Mouse (Mus musculus) kidney, adult 18-20 months (tissue): Measurements from ENCODE around the gene Klkb1.
A peak's percentile ranks its signal among the peaks of the same experiment; 100 is the strongest.
"Not testable (repeated sequence)": the region's sequence is repeated elsewhere in the genome, so short reads cannot be mapped to it uniquely, and the experiment has no call there.

Experiments used
- DNase-seq: peaks from one replicate; pipeline ENCODE4 v3.0.0; 2021

Gene Klkb1

GRCm38 (mm10) chr8:45294687-45295086, at the start of gene Klkb1:
Gene Klkb1 (minus strand): TSS chr8:45294859.
- no peak for DNase-seq

- no peak for DNase-seq
These were observed 49.6 kb upstream of the Klkb1 start for GRCm38 (mm10) chr8:45344298-45344697.

DNA sequence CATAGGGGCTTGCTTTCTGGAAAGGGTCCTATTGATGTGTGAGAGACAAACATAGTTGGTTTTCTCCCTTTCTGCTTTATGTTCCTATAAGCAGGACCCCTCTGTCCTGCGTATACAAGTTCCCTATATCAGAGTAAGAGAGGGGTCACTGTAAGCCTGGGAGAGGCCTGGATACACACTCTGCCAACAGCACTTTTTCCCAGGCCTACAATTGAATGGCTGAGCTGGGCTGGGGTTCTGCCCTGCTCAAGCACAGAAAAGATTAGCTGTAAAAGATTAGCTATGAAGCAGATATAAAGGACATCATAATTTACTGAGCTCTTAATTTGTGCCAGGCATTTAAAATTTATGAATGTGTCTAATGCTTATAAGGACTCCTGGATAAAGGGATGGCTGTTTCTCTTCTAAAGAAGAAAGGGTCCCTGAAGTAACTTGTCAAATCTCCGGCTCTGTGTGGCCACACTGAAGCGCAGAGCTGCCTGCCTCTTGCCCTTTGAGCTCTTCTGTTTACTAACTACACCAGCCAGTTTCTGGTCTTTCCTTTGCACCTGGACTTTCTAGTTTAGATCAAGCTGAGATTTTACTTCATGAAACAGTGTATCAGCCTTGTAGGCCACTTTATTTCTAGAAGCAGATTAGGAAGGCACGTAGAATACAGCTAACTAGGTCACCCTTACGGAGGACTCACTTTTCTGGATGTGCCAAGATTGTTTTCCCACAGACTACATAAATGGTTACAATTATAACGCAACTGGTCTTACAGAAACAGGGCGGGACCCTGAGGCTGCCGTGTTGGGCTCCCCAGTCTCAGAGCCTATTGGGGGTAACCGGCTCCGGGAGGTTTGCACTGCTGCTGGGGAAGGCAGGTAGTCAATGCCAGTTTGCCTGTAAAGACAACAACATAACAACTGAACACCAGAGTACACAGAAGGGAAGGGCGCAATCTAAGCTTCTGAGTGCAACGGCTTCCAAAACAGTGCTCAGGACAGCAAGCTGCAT, 47.3 kb upstream of the Klkb1 start:
- no peak for DNase-seq

- DNase-seq = no peak
These were observed 38.8 kb upstream of the Klkb1 start for GRCm38 (mm10) chr8:45333493-45333892.

DNA sequence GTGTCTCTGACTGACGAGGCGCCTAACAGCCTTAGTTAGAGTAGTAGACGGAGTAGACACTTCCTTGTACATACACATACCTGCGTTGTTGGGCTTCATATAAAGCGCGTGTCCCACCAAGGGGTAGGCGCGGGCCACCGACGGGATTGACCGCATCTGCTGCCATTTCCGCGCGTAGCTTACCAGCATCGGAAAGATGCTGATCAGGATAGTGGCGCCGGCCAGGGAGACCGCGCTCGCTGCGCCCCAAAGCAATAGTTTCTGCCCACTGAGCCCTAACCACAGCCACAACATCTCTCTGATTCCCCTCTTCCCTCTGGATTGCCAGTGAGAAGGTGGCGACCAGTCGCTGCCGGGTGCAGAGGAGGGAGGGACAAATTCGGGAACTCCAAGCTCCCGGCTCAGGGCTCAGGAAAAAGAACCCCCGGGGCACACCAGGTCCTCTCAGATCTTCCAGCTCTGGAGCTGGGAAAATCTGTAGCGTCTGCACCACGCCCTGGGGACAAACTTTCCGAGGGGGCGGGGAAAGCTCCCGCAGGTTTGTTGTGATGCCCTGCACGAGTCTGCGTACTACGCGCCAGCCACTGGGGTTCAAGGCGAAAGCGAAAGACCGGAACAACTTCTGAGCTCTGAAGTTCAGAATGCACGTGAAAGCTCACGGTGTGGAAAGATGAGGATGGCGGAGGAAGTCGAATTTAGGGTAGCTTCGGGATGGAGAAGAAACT, 38.2 kb upstream of the Klkb1 start, which contains the start of gene Cyp4v3:
Cyp4v3 (minus strand) TSS at position 532 of the 725 bp plus-strand sequence.
- DNase-seq = peak; percentile 69

- DNase-seq = no peak
These were observed 36.2 kb upstream of the Klkb1 start for GRCm38 (mm10) chr8:45330856-45331255.

GRCm38 (mm10) chr8:45329206-45329980, 34.7 kb upstream of the Klkb1 start:
- DNase-seq = no peak

DNA sequence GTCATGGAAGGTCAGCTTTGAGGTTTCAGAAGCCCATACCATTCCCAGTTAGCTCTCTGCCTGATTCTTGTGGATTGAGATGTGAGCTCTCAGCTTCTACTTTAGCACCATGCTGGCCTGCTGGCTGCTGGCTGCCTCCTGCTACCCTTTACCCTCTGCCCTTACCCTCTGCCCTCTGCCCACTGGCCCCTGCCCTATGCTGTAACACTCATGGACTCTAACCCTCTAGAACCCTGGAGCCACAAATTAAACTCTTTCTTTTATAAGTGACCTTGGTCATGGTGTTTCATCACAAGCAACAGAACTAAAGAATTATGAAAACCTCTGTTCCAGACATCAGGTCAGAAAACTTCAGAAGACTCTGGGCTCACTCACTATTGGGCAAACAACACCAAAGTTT, 32.4 kb upstream of the Klkb1 start:
- DNase-seq = not testable (repeated sequence)

DNA sequence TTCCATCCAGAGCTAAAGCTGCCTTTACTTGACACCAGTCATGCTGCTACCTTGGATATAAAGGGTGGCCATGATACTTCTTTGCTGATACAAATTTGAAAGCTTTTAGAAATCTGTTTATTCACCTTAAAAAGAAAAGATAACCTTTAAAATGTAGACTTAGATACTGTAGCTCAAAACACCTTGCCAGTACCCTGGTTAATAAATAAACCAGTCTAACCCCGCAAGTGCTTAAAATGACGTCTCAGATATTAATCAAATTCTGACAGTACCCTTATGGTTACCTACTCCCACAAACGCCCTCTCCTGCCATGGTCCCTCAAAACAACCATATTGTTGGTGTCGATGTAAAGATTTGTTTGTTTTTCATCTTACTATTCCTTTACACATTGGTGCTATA, 29.5 kb upstream of the Klkb1 start:
- no peak for DNase-seq

- no peak for DNase-seq
These were observed 26.7 kb upstream of the Klkb1 start for GRCm38 (mm10) chr8:45321365-45321764.

- no peak for DNase-seq
These were observed 26.3 kb upstream of the Klkb1 start for GRCm38 (mm10) chr8:45320930-45321329.

GRCm38 (mm10) chr8:45310967-45311366, 16.3 kb upstream of the Klkb1 start:
- DNase-seq = no peak

DNA sequence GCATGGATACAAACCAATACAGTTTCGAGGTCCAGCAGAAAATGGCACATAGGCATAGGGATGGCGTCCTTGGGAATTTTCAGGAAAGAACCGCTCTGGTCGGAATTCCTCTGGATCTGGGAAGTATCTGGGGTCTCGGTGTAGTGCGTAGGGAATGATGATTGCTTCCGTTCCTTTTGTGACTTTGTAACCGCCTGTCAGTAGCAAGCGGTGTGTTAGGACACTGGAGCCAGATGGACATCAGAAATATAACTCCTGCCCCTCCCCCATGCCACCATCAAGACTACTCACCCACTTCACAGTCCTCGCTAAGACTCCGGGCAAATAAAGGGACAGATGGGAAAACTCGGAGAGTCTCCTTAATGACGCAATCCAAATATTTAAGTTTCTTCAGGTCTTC, 13.7 kb upstream of the Klkb1 start, which contains the start of gene Gm45753:
Gm45753 (minus strand) TSS at position 101 of the 400 bp plus-strand sequence.
- no peak for DNase-seq

DNA sequence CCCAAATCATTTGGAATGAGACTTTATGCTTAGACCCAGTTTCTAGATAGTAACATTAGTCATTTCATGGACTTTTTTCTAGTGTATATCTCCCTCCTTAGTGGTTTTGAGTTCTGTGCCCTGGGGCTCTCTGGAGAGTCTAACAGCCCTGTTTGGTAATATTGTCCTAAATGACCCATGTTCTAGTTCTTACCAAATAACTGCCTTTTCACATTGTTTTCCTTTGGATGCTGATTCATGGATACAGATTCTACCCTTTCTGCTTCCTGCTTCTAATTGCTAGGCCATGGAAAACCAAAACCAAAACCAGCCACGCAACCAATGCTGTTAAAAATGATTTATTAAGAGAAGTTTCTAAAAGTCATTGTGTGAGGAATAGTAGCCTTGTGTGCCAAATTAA, 10.8 kb upstream of the Klkb1 start:
- no peak for DNase-seq

GRCm38 (mm10) chr8:45304354-45304753, 9.7 kb upstream of the Klkb1 start:
- no peak for DNase-seq

DNA sequence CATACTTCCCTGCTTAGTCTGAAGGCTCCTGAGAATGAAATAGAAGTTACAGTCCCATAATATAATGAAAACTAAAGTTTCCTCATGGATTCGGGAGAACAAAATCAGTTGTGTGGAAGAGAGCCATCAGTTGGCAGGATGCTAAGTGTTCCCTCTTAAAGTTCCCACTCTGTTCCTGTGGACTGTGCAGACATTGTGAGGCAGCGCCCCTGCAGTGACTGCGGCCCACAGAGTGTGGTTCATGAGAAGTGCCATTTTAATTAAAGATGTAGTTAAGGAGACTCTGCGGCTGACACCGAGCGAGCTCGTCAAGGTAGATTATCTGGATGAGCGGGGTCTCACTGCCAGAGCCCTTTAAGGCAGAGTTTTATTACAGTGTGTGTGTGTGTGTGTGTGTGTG, 7.7 kb upstream of the Klkb1 start:
- DNase-seq = no peak

DNA sequence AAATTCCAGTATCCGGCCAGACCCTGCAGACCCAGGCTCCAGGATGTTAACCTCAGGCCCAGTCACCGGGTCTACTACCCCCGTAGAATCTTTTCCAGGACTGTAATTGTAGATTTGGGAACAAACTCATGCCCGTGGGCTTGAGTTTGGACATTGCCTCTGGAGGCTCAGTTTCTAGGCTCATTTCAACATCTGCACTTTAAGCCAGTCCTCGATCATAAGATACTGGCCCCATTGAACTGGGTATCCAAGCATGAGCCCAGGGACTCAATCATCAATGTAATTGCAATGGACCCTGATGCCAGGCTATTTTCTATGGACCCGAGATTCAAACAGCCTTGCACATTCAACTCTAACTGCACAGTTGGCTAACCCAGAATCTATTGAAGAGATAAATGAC, 617 bp upstream of the Klkb1 start:
- DNase-seq = no peak

DNA sequence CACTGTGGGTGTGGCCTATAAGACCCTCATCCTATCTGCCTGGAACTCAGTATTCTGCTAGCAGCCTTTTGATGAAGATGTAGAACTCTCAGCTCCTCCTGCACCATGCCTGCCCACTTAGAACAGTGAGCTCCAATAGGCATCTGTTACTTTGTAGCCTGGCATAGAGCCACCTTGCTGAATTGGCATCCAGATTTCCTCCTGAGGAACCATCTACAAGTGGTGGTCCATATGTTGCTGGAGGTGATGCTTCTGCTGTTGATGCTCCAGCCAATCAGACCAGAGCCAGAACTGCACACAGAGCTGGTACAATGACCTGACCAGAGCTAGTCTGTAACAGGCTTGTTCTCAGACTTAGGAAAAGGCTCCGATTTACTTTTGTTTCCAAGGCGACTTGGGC, 2.9 kb downstream of the Klkb1 start:
- no peak for DNase-seq

- peak; percentile 6 for DNase-seq
These were observed 13.0 kb downstream of the Klkb1 start for GRCm38 (mm10) chr8:45281630-45282029.

DNA sequence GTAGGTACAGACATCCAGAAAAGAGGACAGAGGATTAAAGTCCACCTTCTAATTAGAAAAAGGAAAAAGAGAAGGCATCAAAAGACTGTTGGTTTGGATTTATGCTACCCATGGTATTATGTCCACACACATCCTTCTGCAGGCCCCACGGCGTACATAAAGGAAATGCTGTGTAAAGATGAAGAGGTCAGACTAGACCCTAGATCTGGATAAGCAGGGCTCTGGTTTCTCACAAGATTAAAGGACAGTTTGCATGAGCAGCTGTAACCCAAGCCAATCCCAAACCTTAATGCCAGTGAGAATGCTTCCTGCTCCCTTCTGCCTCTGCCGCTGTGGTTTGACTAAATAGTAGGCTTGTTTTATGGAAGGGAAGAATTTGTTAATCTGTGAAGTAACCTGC, 17.2 kb downstream of the Klkb1 start:
- no peak for DNase-seq

DNA sequence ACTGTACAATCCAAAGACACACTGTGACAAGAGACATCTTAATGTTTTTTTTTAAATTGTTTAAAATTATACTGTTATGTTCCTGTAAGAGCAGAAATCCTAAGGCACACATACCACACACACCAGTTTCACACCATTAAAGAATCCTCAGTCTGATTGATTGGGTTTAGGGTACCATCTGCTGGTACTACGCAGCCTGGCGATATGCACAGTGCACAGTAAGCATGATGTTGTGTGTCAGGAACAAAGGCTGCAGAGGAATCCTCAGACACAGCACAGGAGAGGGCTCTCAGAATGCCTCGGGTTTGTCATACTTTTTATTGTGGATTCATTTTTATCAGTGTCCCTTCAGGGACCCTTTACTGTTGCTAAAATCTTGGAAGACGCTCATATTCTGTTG, 20.3 kb downstream of the Klkb1 start:
- DNase-seq = no peak

- no peak for DNase-seq
These were observed 25.6 kb downstream of the Klkb1 start for GRCm38 (mm10) chr8:45269056-45269455.

- DNase-seq = no peak
These were observed 26.2 kb downstream of the Klkb1 start for GRCm38 (mm10) chr8:45268485-45268884.
